Mouse (Mus musculus): ENCODE measurements around the gene Dcxr. TPM values are rescaled to one million over a fixed set of nuclear protein-coding genes. Genes with fewer than 3 reads are reported as not detected.

The Dcxr gene
- polyA plus RNA-seq, 1 experiment from 2014 or later, result 8.8 TPM

DNA sequence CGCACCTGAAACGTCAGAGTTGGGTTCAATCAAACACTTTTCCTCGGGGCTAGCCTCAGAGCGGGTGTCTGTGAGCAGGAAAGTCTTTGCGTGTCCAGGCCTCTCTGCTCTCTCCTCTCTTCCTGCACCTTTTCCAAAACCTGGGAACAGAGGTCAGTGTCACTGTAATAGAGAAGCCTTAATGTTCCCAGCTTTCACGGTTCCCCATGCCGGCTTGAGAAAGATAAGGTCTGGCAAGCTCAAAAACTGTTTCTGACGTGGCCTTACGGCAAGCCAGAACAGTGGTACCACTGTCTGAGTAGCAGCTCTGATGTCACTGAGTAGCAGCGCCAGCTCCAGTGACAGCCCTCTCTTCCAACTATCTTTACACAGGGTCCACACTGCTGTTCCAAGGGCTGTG lies 12.5 kb downstream of the Dcxr start:
- peaks cover 14% of the 10 kb centered on the region for H3K36me3 ChIP-seq
- no peak for ATAC-seq (ENCODE audit: low FRiP score, low read depth)

DNA sequence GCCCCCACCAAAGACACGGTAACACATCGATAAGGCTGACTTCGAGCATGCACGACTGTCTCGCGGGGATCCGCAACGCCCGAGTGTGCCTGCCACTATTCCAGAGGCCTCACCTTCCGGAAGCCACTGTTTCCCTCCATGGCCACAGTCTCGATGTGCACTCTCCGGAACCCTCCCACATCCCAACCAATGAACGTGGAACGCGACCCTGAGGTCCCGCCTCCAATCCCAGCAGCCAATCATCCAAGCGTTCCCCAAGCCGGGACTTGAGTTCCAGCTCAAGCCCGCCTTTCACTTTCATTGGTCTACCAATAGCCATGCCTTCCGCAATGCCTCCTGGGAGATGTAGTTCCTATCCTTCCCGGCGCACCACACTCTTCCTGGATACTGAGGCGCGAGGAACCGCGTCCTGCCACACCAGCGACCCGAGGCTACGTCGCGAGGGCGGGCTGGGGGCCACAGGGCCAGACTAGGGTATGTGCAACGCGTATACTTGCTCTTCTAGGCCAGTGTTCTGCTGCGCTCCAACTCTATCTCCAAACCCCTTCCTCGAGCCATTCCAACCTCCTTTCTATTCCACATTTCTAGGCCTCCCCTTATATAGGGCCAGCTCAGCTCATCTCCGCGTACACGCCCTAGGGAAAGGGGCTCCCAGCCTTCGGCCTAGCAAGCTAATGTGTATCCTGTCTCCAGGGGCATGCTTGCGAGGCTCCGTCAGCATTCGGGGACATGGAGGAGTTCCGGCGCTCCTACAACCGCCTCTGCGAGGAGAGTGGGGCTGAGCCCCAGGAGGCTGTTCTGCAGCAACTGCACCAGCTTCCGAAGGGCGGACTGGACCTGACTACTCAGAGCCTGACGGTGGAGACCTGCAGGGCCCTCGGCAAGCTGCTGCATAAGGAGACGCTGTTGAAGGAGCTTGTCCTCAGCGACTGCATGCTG lies 13.2 kb downstream of the Dcxr start, which contains the start of the genes Cenpx and Lrrc45:
Gene Cenpx (minus strand): TSS at position 159 of the 939 bp plus-strand sequence.
Gene Lrrc45 (plus strand): TSS at position 346 of the 939 bp plus-strand sequence.
- Histone ChIP-seq H3K4me1 (replicated peaks) (peaks cover 33% of the 10 kb centered on the region), H3K27me3 (no peaks in the 10 kb centered on the region), H3K4me3 (peak within 1 kb of the TSS; percentile 62), H3K36me3 (peaks cover 14% of the 10 kb centered on the region), H3K9ac (peak within 1 kb of the TSS; percentile 60), H3K4me2 (peak within 1 kb of the TSS; percentile 100), H3K9me3 (no peaks in the 10 kb centered on the region), H3K27ac (replicated peaks) (peak within 1 kb of the TSS; percentile 85)
- WGBS, result 2% methylated on average over 53 of the region's 53 CpGs
- peak; percentile 98 for ATAC-seq (ENCODE audit: low FRiP score, low read depth)

More for the DNA sequence above, 12.5 kb downstream of the Dcxr start:
- peak overlapping the region; percentile 100 for H3K4me2 ChIP-seq
- peak overlapping the region; percentile 56 for H3K9ac ChIP-seq
- 63% methylated on average over 10 of the region's 10 CpGs for WGBS
- H3K4me1 ChIP-seq (replicated peaks), result peaks cover 33% of the 10 kb centered on the region
- H3K27ac ChIP-seq (replicated peaks), result peak overlapping the region; percentile 57
- peak overlapping the region; percentile 62 for H3K4me3 ChIP-seq
- no peaks in the 10 kb centered on the region for H3K9me3 ChIP-seq
- H3K27me3 ChIP-seq, result no peaks in the 10 kb centered on the region

- H3K36me3 ChIP-seq, result peaks cover 14% of the 10 kb centered on the region
- H3K9ac ChIP-seq, result peak overlapping the region; percentile 60
- ATAC-seq (ENCODE audit: low FRiP score, low read depth), result peak; percentile 60
- H3K27ac ChIP-seq (replicated peaks), result peak overlapping the region; percentile 85
- H3K4me2 ChIP-seq, result peak overlapping the region; percentile 100
- H3K4me1 ChIP-seq (replicated peaks), result peaks cover 33% of the 10 kb centered on the region
- peak overlapping the region; percentile 62 for H3K4me3 ChIP-seq
- 1% methylated on average over 38 of the region's 38 CpGs for WGBS
- H3K9me3 ChIP-seq, result no peaks in the 10 kb centered on the region
- H3K27me3 ChIP-seq, result no peaks in the 10 kb centered on the region
Measured at GRCm38 (mm10) chr11:120712771-120713568, 14.1 kb downstream of the Dcxr start.

GRCm38 (mm10) chr11:120711980-120712604 lies 15.0 kb downstream of the Dcxr start:
- Histone ChIP-seq H3K9ac (no peak overlapping the region), H3K36me3 (peaks cover 6% of the 10 kb centered on the region), H3K9me3 (no peaks in the 10 kb centered on the region), H3K4me2 (peak overlapping the region; percentile 100), H3K4me1 (replicated peaks) (peaks cover 33% of the 10 kb centered on the region), H3K27ac (replicated peaks) (0 out of 2 replicates have a peak overlapping the region, but pooled peaks have one; percentile 85), H3K4me3 (no peak overlapping the region), H3K27me3 (no peaks in the 10 kb centered on the region)
- ATAC-seq (ENCODE audit: low FRiP score, low read depth), result no peak
- WGBS, result 63% methylated on average over 8 of the region's 8 CpGs

DNA sequence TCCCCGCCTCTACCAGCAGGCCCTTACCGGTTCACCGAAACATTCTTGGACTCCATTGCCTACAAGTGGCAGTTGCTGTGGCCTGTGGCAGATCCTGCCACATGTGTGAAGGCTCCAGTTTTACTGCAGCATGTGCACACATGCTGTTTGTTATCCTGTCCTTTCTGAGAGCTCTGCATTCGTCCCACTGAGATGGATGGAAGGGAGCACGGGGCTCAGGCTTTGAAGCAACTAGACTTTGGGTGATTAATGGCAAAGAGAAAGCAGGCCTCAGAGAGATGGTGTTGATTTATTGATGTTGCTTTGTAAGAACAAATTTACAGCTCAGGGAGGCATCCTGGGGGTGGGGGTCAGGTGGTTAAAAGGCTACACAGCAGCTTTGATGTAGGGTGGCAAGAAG lies 16.4 kb downstream of the Dcxr start:
- peaks cover 1% of the 10 kb centered on the region; the same call in 1 of the 2 replicates for H3K36me3 ChIP-seq
- H3K4me3 ChIP-seq, result no peak overlapping the region
- no peak for ATAC-seq (ENCODE audit: low FRiP score, low read depth)
- no peak overlapping the region for H3K9ac ChIP-seq
- WGBS, result 65% methylated on average over 5 of the region's 5 CpGs
- no peak overlapping the region for H3K27ac ChIP-seq (replicated peaks)
- H3K4me2 ChIP-seq, result no peak overlapping the region
- peaks cover 35% of the 10 kb centered on the region for H3K4me1 ChIP-seq (replicated peaks)
- no peaks in the 10 kb centered on the region for H3K27me3 ChIP-seq
- H3K9me3 ChIP-seq, result no peaks in the 10 kb centered on the region

- Histone ChIP-seq H3K9ac (no peak overlapping the region), H3K27ac (replicated peaks) (no peak overlapping the region), H3K9me3 (no peaks in the 10 kb centered on the region), H3K4me2 (no peak overlapping the region), H3K4me1 (replicated peaks) (peaks cover 30% of the 10 kb centered on the region), H3K36me3 (no peaks in the 10 kb centered on the region), H3K27me3 (no peaks in the 10 kb centered on the region), H3K4me3 (no peak overlapping the region)
- no peak for ATAC-seq (ENCODE audit: low FRiP score, low read depth)
- 71% methylated on average over 2 of the region's 2 CpGs for WGBS
Measured at GRCm38 (mm10) chr11:120709551-120709950, 17.5 kb downstream of the Dcxr start.

GRCm38 (mm10) chr11:120707969-120708368 lies 19.1 kb downstream of the Dcxr start:
- Histone ChIP-seq H3K4me2 (no peak overlapping the region), H3K9ac (no peak overlapping the region), H3K36me3 (0 out of 2 replicates have a peak, but pooled peaks cover 3% of the 10 kb centered on the region), H3K27me3 (no peaks in the 10 kb centered on the region), H3K4me1 (replicated peaks) (peaks cover 33% of the 10 kb centered on the region), H3K4me3 (no peak overlapping the region), H3K27ac (replicated peaks) (no peak overlapping the region), H3K9me3 (no peaks in the 10 kb centered on the region)
- 41% methylated on average over 5 of the region's 5 CpGs for WGBS
- no peak for ATAC-seq (ENCODE audit: low FRiP score, low read depth)

DNA sequence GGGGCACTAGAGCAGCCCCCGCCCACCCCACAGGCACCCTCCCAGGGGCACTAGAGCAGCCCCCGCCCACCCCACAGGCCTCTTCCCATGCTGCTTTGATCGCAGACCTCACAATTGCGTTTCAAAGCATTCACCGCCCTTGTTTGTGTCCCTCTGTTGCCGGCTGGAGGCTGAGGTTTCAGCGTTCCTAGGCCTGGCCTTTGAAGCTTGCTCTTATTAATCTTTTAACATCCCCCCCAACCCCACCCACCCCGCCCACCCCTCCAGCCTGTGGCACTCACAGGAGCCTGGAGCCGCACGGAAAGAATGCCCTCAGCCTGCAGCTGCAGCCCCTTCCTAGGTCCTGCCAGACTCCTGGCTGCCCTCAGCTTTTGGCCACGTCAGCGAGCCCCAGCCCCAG lies 19.9 kb downstream of the Dcxr start:
- ATAC-seq (ENCODE audit: low FRiP score, low read depth), result no peak
- Histone ChIP-seq H3K36me3 (peaks cover 6% of the 10 kb centered on the region; the same call in 1 of the 2 replicates), H3K27ac (replicated peaks) (no peak overlapping the region), H3K9me3 (no peaks in the 10 kb centered on the region), H3K4me2 (no peak overlapping the region), H3K9ac (no peak overlapping the region), H3K27me3 (no peaks in the 10 kb centered on the region), H3K4me1 (replicated peaks) (peaks cover 25% of the 10 kb centered on the region), H3K4me3 (no peak overlapping the region)
- WGBS, result 15% methylated on average over 12 of the region's 12 CpGs

DNA sequence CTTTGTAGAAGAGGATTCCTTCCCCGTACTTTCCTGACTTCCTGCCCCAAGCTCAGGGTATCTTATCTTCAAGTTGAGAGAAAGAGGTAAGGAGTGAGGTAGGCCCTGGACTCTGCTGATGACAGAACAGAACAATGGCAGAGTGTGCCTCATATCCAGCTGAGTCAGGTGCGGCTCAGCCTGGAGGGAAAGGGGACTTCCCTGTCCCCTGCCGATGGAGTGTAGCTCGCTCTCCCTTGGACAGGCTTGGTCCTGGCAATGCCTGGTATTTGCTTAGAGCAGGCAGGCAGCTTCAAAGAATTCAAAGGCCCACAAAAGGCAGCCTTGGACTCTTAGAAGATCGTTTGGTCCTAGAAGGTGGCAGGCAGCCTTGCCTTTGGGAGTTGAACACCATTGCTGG lies 21.0 kb downstream of the Dcxr start:
- H3K36me3 ChIP-seq, result peaks cover 14% of the 10 kb centered on the region; the same call in 1 of the 2 replicates
- no peaks in the 10 kb centered on the region for H3K9me3 ChIP-seq
- H3K4me1 ChIP-seq (replicated peaks), result peaks cover 22% of the 10 kb centered on the region
- H3K9ac ChIP-seq, result no peak overlapping the region
- H3K4me3 ChIP-seq, result no peak overlapping the region
- ATAC-seq (ENCODE audit: low FRiP score, low read depth), result no peak
- no peaks in the 10 kb centered on the region for H3K27me3 ChIP-seq
- 65% methylated on average over 5 of the region's 5 CpGs for WGBS
- no peak overlapping the region for H3K27ac ChIP-seq (replicated peaks)
- H3K4me2 ChIP-seq, result no peak overlapping the region

DNA sequence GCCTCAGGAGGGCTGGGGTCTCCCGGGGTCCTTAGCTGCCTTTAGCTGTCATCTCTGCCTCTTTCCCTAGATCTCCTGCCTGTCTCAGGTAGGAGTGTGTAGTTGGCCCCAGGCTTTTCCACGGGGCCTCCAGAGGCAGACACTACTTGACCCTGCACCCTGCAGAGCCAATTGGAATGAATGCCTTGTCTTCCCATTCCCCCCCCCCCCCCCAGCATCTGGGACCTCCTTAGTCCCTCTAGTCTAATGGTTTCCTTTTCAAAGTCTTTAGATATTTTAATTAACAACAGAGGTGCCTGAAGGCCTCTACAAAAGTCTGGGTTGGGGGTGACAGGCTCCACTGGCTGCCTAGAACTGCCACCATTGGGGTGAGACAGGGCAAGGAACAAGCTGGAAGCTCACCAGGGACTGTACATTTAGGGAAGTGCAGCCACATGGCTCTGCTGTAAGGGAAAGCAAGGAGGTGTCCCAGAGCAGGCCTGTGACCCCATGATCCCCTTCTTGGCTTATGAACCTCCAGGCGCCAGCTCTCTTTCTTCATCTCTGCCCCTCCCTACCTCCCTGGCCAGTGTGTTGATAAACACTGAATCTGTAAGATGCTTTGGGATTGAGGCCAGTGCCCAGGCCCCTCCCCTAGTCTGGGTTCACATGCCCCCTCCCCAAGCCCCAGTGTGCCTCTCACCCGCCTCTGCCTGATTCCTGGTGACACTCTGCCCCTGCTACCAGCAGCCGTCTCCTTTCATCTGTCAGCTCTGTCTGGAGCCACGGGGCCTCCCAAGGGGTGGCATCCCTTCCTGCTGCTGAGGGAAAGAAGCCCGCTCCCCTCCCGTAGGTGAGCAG lies 22.4 kb downstream of the Dcxr start:
- Histone ChIP-seq H3K27me3 (no peaks in the 10 kb centered on the region), H3K4me1 (replicated peaks) (peaks cover 22% of the 10 kb centered on the region), H3K4me2 (no peak overlapping the region), H3K9ac (0 out of 2 replicates have a peak overlapping the region, but pooled peaks have one; percentile 7), H3K27ac (replicated peaks) (no peak overlapping the region), H3K4me3 (no peak overlapping the region), H3K9me3 (no peaks in the 10 kb centered on the region), H3K36me3 (peaks cover 14% of the 10 kb centered on the region; the same call in 1 of the 2 replicates)
- WGBS, result 23% methylated on average over 8 of the region's 8 CpGs
- no peak for ATAC-seq (ENCODE audit: low FRiP score, low read depth)
